Mouse (Mus musculus): ENCODE results near the gene Plxnd1. TPM values are rescaled to one million over a fixed set of nuclear protein-coding genes. Genes with fewer than 3 reads are reported as not detected.

Gene Plxnd1
- polyA plus RNA-seq, 1 experiment from 2014 or later: 19.4 TPM

- no peaks in the 10 kb centered on the region for H3K36me3 ChIP-seq (ENCODE audit: control insufficient read depth, insufficient read depth)
- no peaks in the 10 kb centered on the region for H3K9me3 ChIP-seq (ENCODE audit: control insufficient read depth, low read length)
- H3K4me3 ChIP-seq (replicated peaks; ENCODE audit: low read length): no peak overlapping the region
- H3K27me3 ChIP-seq (replicated peaks; ENCODE audit: control insufficient read depth, insufficient read depth, low read length): no peaks in the 10 kb centered on the region
- no peak overlapping the region for H3K4me2 ChIP-seq (ENCODE audit: low read length)
- WGBS: 26% methylated on average over 5 of the region's 12 CpGs
- no peaks in the 10 kb centered on the region for H3K4me1 ChIP-seq (replicated peaks; ENCODE audit: control insufficient read depth, insufficient read depth, low read length)
- no peak overlapping the region for H3K27ac ChIP-seq (ENCODE audit: low read length)
- no peak for ATAC-seq
- H3K9ac ChIP-seq (replicated peaks; ENCODE audit: low read depth, low read length): no peak overlapping the region
Measured at GRCm38 (mm10) chr6:115941128-115941527, 53.7 kb downstream of the Plxnd1 start.

DNA sequence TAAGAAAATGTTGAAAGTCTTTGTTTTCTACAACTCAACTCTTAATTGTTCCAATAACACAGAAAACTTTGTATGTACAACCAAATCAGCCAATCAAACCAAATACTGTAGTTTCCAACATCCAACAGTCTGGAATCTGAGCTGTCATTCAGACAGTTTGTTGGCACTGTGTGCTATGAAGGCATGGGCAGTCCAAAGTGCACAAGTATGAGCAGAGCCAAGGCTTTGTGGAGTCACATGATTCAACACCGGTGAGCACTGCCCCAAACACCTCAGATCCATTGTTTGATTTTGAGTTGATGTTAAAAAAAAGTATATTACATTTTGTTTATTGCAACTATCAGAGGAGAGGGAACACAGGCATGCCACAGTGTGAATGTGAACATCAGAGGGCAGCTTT is 54.2 kb downstream of the Plxnd1 start:
- Histone ChIP-seq H3K4me2 (ENCODE audit: low read length) (no peak overlapping the region), H3K9ac (replicated peaks; ENCODE audit: low read depth, low read length) (no peak overlapping the region), H3K27me3 (replicated peaks; ENCODE audit: control insufficient read depth, insufficient read depth, low read length) (no peaks in the 10 kb centered on the region), H3K4me1 (replicated peaks; ENCODE audit: control insufficient read depth, insufficient read depth, low read length) (no peaks in the 10 kb centered on the region), H3K4me3 (replicated peaks; ENCODE audit: low read length) (no peak overlapping the region), H3K27ac (ENCODE audit: low read length) (no peak overlapping the region), H3K9me3 (ENCODE audit: control insufficient read depth, low read length) (no peaks in the 10 kb centered on the region), H3K36me3 (ENCODE audit: control insufficient read depth, insufficient read depth) (no peaks in the 10 kb centered on the region)
- WGBS: 47% methylated on average over 1 of the region's 1 CpGs
- no peak for ATAC-seq

DNA sequence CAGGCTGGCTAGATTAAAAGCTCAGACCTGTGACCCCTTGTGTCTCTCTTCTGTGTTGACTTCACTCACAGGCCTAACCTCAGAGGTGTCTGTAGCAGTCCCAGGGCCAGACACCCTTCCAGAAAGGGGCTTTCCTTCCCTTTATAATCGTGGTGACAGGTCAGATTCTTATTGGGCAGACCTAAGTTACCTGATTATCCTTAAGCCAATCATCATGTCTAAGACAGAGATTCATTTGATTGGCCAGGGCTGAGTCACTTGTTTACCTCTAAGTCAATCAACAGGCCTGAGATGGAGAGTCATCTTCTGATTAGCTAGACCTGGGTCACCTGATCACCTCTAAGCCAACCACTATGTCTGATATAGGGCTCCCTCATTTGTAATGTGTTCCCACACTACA is 56.0 kb downstream of the Plxnd1 start:
- ATAC-seq: no peak
- H3K9me3 ChIP-seq (ENCODE audit: control insufficient read depth, low read length): no peaks in the 10 kb centered on the region
- no peak overlapping the region for H3K4me2 ChIP-seq (ENCODE audit: low read length)
- H3K27me3 ChIP-seq (replicated peaks; ENCODE audit: control insufficient read depth, insufficient read depth, low read length): no peaks in the 10 kb centered on the region
- no peak overlapping the region for H3K4me3 ChIP-seq (replicated peaks; ENCODE audit: low read length)
- H3K4me1 ChIP-seq (replicated peaks; ENCODE audit: control insufficient read depth, insufficient read depth, low read length): no peaks in the 10 kb centered on the region
- H3K36me3 ChIP-seq (ENCODE audit: control insufficient read depth, insufficient read depth): no peaks in the 10 kb centered on the region
- no peak overlapping the region for H3K27ac ChIP-seq (ENCODE audit: low read length)
- H3K9ac ChIP-seq (replicated peaks; ENCODE audit: low read depth, low read length): no peak overlapping the region
- 81% methylated on average over 1 of the region's 1 CpGs for WGBS

- Histone ChIP-seq H3K27me3 (replicated peaks; ENCODE audit: control insufficient read depth, insufficient read depth, low read length) (no peaks in the 10 kb centered on the region), H3K4me3 (replicated peaks; ENCODE audit: low read length) (no peak overlapping the region), H3K27ac (ENCODE audit: low read length) (no peak overlapping the region), H3K36me3 (ENCODE audit: control insufficient read depth, insufficient read depth) (no peaks in the 10 kb centered on the region), H3K4me1 (replicated peaks; ENCODE audit: control insufficient read depth, insufficient read depth, low read length) (no peaks in the 10 kb centered on the region), H3K4me2 (ENCODE audit: low read length) (no peak overlapping the region), H3K9me3 (ENCODE audit: control insufficient read depth, low read length) (no peaks in the 10 kb centered on the region), H3K9ac (replicated peaks; ENCODE audit: low read depth, low read length) (no peak overlapping the region)
- WGBS: 97% methylated on average over 2 of the region's 2 CpGs
- no peak for ATAC-seq
Measured at GRCm38 (mm10) chr6:115938011-115938410, 56.8 kb downstream of the Plxnd1 start.

DNA sequence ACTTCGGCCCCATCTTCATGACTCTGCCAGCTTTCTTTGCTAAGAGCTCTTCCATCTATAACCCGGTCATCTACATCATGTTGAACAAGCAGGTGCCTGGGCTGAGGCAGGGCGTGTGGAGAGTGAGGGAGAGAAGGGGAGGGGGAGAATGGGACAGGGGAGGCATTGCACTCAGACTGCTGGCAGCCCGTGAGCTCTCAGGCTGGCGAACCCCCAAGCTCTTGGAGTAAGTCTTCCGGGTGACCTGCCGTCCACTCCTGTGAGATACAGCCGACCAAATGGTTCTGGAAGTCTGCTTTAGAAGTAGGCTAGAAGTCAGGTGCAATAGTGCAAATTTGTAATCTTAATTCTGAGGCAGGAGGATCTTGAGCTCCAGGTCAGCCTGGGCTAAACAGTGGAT is 59.3 kb downstream of the Plxnd1 start:
- Histone ChIP-seq H3K27ac (ENCODE audit: low read length) (no peak overlapping the region), H3K27me3 (replicated peaks; ENCODE audit: control insufficient read depth, insufficient read depth, low read length) (no peaks in the 10 kb centered on the region), H3K4me2 (ENCODE audit: low read length) (no peak overlapping the region), H3K4me3 (replicated peaks; ENCODE audit: low read length) (no peak overlapping the region), H3K36me3 (ENCODE audit: control insufficient read depth, insufficient read depth) (no peaks in the 10 kb centered on the region), H3K9ac (replicated peaks; ENCODE audit: low read depth, low read length) (no peak overlapping the region), H3K9me3 (ENCODE audit: control insufficient read depth, low read length) (no peaks in the 10 kb centered on the region), H3K4me1 (replicated peaks; ENCODE audit: control insufficient read depth, insufficient read depth, low read length) (no peaks in the 10 kb centered on the region)
- WGBS: 70% methylated on average over 8 of the region's 8 CpGs
- ATAC-seq: no peak

DNA sequence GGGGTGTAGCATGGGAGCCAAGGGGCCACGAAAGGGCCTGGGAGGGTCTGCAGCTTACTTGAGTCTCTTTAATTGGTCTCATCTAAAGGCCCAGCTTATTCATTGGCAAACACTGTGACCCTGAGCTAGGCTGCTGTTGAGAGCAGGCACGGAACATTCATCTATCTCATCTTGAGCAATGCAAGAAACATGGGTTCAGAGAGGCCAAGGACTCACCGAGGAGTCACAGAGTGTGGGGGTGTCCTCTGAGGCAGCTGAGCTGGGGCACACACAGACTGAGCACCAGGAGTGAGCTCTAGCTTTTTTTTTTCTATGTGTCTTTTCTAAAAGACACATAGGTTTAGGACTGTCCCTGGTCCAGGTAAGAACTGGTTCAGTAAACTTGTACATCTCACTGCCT is 62.4 kb downstream of the Plxnd1 start:
- Histone ChIP-seq H3K4me3 (replicated peaks; ENCODE audit: low read length) (no peak overlapping the region), H3K4me2 (ENCODE audit: low read length) (no peak overlapping the region), H3K9me3 (ENCODE audit: control insufficient read depth, low read length) (no peaks in the 10 kb centered on the region), H3K4me1 (replicated peaks; ENCODE audit: control insufficient read depth, insufficient read depth, low read length) (peaks cover 10% of the 10 kb centered on the region), H3K27me3 (replicated peaks; ENCODE audit: control insufficient read depth, insufficient read depth, low read length) (no peaks in the 10 kb centered on the region), H3K27ac (ENCODE audit: low read length) (no peak overlapping the region), H3K36me3 (ENCODE audit: control insufficient read depth, insufficient read depth) (no peaks in the 10 kb centered on the region), H3K9ac (replicated peaks; ENCODE audit: low read depth, low read length) (no peak overlapping the region)
- 85% methylated on average over 3 of the region's 3 CpGs for WGBS
- no peak for ATAC-seq

DNA sequence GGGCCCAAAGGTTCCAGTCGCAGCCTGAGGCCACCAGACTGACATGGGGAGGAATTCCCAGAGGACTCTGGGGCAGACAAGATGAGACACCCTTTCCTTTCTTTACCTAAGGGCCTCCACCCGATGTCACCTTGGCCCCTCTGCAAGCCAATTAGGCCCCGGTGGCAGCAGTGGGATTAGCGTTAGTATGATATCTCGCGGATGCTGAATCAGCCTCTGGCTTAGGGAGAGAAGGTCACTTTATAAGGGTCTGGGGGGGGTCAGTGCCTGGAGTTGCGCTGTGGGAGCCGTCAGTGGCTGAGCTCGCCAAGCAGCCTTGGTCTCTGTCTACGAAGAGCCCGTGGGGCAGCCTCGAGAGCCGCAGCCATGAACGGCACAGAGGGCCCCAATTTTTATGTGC is 63.2 kb downstream of the Plxnd1 start, which contains the start of gene Rho:
Rho (plus strand) TSS at position 110 of the 400 bp plus-strand sequence.
- H3K4me2 ChIP-seq (ENCODE audit: low read length): no peak within 1 kb of the TSS
- H3K36me3 ChIP-seq (ENCODE audit: control insufficient read depth, insufficient read depth): no peaks in the 10 kb centered on the region
- H3K9ac ChIP-seq (replicated peaks; ENCODE audit: low read depth, low read length): no peak within 1 kb of the TSS
- no peak within 1 kb of the TSS for H3K27ac ChIP-seq (ENCODE audit: low read length)
- H3K4me3 ChIP-seq (replicated peaks; ENCODE audit: low read length): no peak within 1 kb of the TSS
- WGBS: 83% methylated on average over 14 of the region's 14 CpGs
- no peaks in the 10 kb centered on the region for H3K27me3 ChIP-seq (replicated peaks; ENCODE audit: control insufficient read depth, insufficient read depth, low read length)
- H3K9me3 ChIP-seq (ENCODE audit: control insufficient read depth, low read length): no peaks in the 10 kb centered on the region
- ATAC-seq: no peak
- H3K4me1 ChIP-seq (replicated peaks; ENCODE audit: control insufficient read depth, insufficient read depth, low read length): peaks cover 17% of the 10 kb centered on the region

DNA sequence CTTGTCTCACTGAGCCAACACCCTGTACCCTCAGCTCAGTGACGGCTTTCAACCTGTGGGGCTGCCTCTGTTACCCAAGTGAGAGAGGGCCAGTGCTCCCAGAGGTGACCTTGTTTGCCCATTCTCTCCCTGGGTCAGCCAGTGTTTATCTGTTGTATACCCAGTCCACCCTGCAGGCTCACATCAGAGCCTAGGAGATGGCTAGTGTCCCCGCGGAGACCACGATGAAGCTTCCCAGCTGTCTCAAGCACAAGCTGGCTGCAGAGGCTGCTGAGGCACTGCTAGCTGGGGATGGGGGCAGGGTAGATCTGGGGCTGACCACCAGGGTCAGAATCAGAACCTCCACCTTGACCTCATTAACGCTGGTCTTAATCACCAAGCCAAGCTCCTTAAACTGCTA is 64.8 kb downstream of the Plxnd1 start:
- ATAC-seq: no peak
- Histone ChIP-seq H3K27ac (ENCODE audit: low read length) (no peak overlapping the region), H3K9ac (replicated peaks; ENCODE audit: low read depth, low read length) (no peak overlapping the region), H3K4me3 (replicated peaks; ENCODE audit: low read length) (no peak overlapping the region), H3K36me3 (ENCODE audit: control insufficient read depth, insufficient read depth) (no peaks in the 10 kb centered on the region), H3K4me2 (ENCODE audit: low read length) (no peak overlapping the region), H3K27me3 (replicated peaks; ENCODE audit: control insufficient read depth, insufficient read depth, low read length) (no peaks in the 10 kb centered on the region), H3K9me3 (ENCODE audit: control insufficient read depth, low read length) (no peaks in the 10 kb centered on the region), H3K4me1 (replicated peaks; ENCODE audit: control insufficient read depth, insufficient read depth, low read length) (peaks cover 32% of the 10 kb centered on the region)
- 76% methylated on average over 5 of the region's 5 CpGs for WGBS

- H3K4me1 ChIP-seq (replicated peaks; ENCODE audit: control insufficient read depth, insufficient read depth, low read length): peaks cover 32% of the 10 kb centered on the region
- peak; percentile 76 for ATAC-seq
- no peaks in the 10 kb centered on the region for H3K27me3 ChIP-seq (replicated peaks; ENCODE audit: control insufficient read depth, insufficient read depth, low read length)
- H3K9ac ChIP-seq (replicated peaks; ENCODE audit: low read depth, low read length): no peak overlapping the region; the same call in 1 of the 2 replicates
- H3K4me3 ChIP-seq (replicated peaks; ENCODE audit: low read length): no peak overlapping the region
- no peaks in the 10 kb centered on the region for H3K36me3 ChIP-seq (ENCODE audit: control insufficient read depth, insufficient read depth)
- no peak overlapping the region for H3K4me2 ChIP-seq (ENCODE audit: low read length)
- peak overlapping the region; percentile 85 for H3K27ac ChIP-seq (ENCODE audit: low read length)
- H3K9me3 ChIP-seq (ENCODE audit: control insufficient read depth, low read length): no peaks in the 10 kb centered on the region
- 37% methylated on average over 10 of the region's 10 CpGs for WGBS
Measured at GRCm38 (mm10) chr6:115927292-115928242, 67.2 kb downstream of the Plxnd1 start.

Data from forebrain, embryonic 16.5 days (tissue).